Mouse (Mus musculus) spleen, postnatal 0 days (tissue): Measurements from ENCODE around the gene Mmp27. TPM values are rescaled to one million over a fixed set of nuclear protein-coding genes. Genes with fewer than 3 reads are reported as not detected.

ENCODE experiments used
- polyA plus RNA-seq: library from polyadenylated mRNA; unstranded; fragments of >200 nt; fragmentation: Nextera tagmentation; extraction: Ambion mirVana; gene quantifications from 2 replicates; pipeline ENCODE4 v1.2.1, GENCODE M21; 2015

The Mmp27 gene
- 0.60 and 0.70 TPM in 2 replicates for polyA plus RNA-seq

DNA sequence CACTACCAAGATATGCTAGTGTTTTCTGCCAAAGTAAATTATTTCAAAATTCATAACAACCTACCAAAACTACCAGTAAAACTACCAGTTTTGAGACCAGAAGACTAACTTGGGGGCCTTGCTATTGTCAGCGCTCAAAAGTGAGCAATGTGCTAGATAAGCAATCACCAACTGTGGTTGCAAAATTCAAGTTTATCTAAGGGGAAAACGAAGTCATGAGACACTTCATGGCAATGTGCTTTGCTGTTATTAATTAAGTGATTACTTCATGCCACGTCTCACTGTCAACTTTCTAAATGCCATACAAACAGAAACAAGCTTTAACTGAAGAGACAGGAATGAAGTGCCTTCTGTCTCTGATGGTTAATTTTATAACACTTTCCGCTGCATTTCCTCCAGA, at the start of gene Mmp27:
Mmp27 (plus strand) TSS at position 235 of the 400 bp plus-strand sequence.

DNA sequence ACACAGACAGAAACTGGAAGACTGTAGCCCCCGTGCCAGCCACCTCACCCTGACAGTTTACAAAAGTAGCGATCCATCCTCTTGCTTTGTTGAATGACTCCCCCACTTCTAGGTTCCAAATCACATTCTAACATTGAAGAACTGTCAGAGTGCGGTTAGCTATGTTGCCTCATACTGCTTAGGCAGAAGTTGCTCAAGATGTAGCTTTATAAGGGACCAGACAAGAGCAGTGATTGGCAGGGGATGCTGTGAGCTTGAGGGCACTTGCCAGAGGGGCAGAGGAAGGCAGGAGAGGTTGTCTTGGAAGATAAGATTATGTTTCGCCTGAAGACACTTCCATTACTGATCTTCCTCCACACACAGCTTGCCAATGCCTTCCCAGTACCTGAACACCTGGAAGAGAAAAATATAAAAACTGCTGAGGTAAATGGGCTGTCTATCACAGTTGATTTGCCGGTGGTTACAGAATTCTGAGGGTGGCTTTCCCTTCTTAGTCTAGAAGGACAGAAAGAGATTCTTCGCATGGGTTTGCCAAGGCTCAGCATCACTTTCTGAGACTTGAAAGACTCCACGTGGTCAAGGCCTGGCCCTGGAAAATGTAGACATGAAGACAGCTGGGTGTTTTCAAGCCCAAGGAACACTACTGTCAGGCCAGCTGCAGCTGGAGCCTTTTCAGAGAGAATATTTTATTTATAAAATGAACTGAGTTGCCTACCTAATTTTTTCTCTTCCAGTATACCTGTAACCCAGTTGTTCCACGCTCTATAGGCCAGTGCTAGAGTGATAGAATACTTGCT, 12.8 kb upstream of the Mmp27 start, which contains the start of gene Mmp8:
Mmp8 (plus strand) TSS at position 236 of the 797 bp plus-strand sequence.

DNA sequence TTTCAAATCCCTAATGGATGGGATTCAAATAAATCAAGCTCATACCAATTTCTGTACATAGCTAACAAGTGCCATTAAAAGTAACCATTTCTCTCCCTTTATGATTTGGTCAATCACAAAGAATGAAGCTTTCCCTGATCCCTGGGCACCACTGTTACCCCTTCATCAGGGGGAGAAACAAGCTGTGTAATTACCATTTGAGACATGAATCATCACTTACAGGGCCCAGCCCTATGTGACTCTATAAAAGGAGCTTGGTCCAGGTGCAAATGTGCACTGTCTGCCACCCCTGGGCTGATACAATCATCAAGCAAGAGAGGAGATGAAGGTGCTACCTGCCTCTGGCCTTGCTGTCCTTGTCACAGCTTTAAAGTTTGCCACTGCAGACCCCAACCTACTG, 56.7 kb downstream of the Mmp27 start, which contains the start of gene Mmp20:
Mmp20 (plus strand) TSS at position 301 of the 400 bp plus-strand sequence.

Other genes with a start within 250 kb of the Mmp27 start
- gene Mmp12, start 227.0 kb upstream of the Mmp27 start, polyA plus RNA-seq = 0.18 and 0.19 TPM in 2 replicates
- not detected in 2 replicates for gene Mmp1b, start 183.3 kb upstream of the Mmp27 start, polyA plus RNA-seq
- gene Mmp3, start 125.6 kb upstream of the Mmp27 start, polyA plus RNA-seq = 0.23 TPM in 1 of 2 replicates, not detected in the other
- gene Mmp10, start 69.0 kb upstream of the Mmp27 start, polyA plus RNA-seq = not detected in 2 replicates
- 81.8 and 113 TPM in 2 replicates for gene Mmp8, start 12.9 kb upstream of the Mmp27 start, polyA plus RNA-seq
- not detected in 2 replicates for gene Mmp20, start 56.8 kb downstream of the Mmp27 start, polyA plus RNA-seq
- not detected in 2 replicates for gene Mmp7, start 120.7 kb downstream of the Mmp27 start, polyA plus RNA-seq
- gene Tmem123, start 192.6 kb downstream of the Mmp27 start, polyA plus RNA-seq = 64.3 and 69.5 TPM in 2 replicates